Mouse (Mus musculus): ENCODE results near the gene Amd1.
A peak's percentile ranks its signal among the peaks of the same experiment; 100 is the strongest.

The Amd1 gene

GRCm38 (mm10) chr10:40301181-40302075 lies 558 bp downstream of the Amd1 start:
- DNase-seq (ENCODE audit: low spot score in 2 of 2), result peak in 1 of 2 experiments; percentile 20

- peak; percentile 77 to 82 for DNase-seq (ENCODE audit: low spot score in 2 of 2)
Measured at GRCm38 (mm10) chr10:40300648-40301171, 1.3 kb downstream of the Amd1 start.

- no peak for DNase-seq (ENCODE audit: low spot score in 2 of 2)
Measured at GRCm38 (mm10) chr10:40292640-40293039, 9.3 kb downstream of the Amd1 start.

- no peak for DNase-seq (ENCODE audit: low spot score in 2 of 2)
Measured at GRCm38 (mm10) chr10:40286767-40287166, 15.2 kb downstream of the Amd1 start.

GRCm38 (mm10) chr10:40285571-40285970 lies 16.4 kb downstream of the Amd1 start:
- no peak for DNase-seq (ENCODE audit: low spot score in 2 of 2)

GRCm38 (mm10) chr10:40284997-40285396 lies 17.0 kb downstream of the Amd1 start:
- no peak for DNase-seq (ENCODE audit: low spot score in 2 of 2)

- DNase-seq (ENCODE audit: low spot score in 2 of 2), result peak; percentile 21 to 37
Measured at GRCm38 (mm10) chr10:40284179-40284831, 17.7 kb downstream of the Amd1 start.

- no peak for DNase-seq (ENCODE audit: low spot score in 2 of 2)
Measured at GRCm38 (mm10) chr10:40283636-40284035, 18.4 kb downstream of the Amd1 start.

GRCm38 (mm10) chr10:40281565-40281964 lies 20.4 kb downstream of the Amd1 start:
- no peak for DNase-seq (ENCODE audit: low spot score in 2 of 2)

- no peak for DNase-seq (ENCODE audit: low spot score in 2 of 2)
Measured at GRCm38 (mm10) chr10:40278317-40278716, 23.7 kb downstream of the Amd1 start.

GRCm38 (mm10) chr10:40275991-40276390 lies 26.0 kb downstream of the Amd1 start:
- DNase-seq (ENCODE audit: low spot score in 2 of 2), result no peak

GRCm38 (mm10) chr10:40273938-40274337 lies 28.0 kb downstream of the Amd1 start:
- no peak for DNase-seq (ENCODE audit: low spot score in 2 of 2)

GRCm38 (mm10) chr10:40271216-40271615 lies 30.8 kb downstream of the Amd1 start:
- no peak for DNase-seq (ENCODE audit: low spot score in 2 of 2)

GRCm38 (mm10) chr10:40264920-40265319 lies 37.1 kb downstream of the Amd1 start:
- DNase-seq (ENCODE audit: low spot score in 2 of 2), result no peak

GRCm38 (mm10) chr10:40263691-40264090 lies 38.3 kb downstream of the Amd1 start:
- DNase-seq (ENCODE audit: low spot score in 2 of 2), result no peak

GRCm38 (mm10) chr10:40262200-40262599 lies 39.8 kb downstream of the Amd1 start:
- no peak for DNase-seq (ENCODE audit: low spot score in 2 of 2)

GRCm38 (mm10) chr10:40260305-40260704 lies 41.7 kb downstream of the Amd1 start:
- DNase-seq (ENCODE audit: low spot score in 2 of 2), result no peak

GRCm38 (mm10) chr10:40259542-40259941 lies 42.4 kb downstream of the Amd1 start:
- DNase-seq (ENCODE audit: low spot score in 2 of 2), result no peak

- no peak for DNase-seq (ENCODE audit: low spot score in 2 of 2)
Measured at GRCm38 (mm10) chr10:40258976-40259375, 43.0 kb downstream of the Amd1 start.

- DNase-seq (ENCODE audit: low spot score in 2 of 2), result peak; percentile 29 to 43
Measured at GRCm38 (mm10) chr10:40258401-40258966, 43.5 kb downstream of the Amd1 start.

- DNase-seq (ENCODE audit: low spot score in 2 of 2), result peak; percentile 87 to 92
Measured at GRCm38 (mm10) chr10:40257414-40258255, 44.4 kb downstream of the Amd1 start, which contains the start of gene Gtf3c6. TSS of gene Gtf3c6 (minus strand) at chr10:40258108.
